Mouse (Mus musculus) bone marrow, adult 2 months (tissue): Measurements from ENCODE around the gene Pspn.

Experiments used
- CTCF ChIP-seq: fragments of 200-500 bp; IDR thresholded peaks from 2 replicates; pipeline ENCODE4 v1.5.1; 2011; ENCODE audit warnings: low read length, control low read depth; ENCODE audit not compliant: control insufficient read depth, insufficient read depth
- POLR2A ChIP-seq: fragments of 200-500 bp; IDR thresholded peaks from 2 replicates; pipeline ENCODE4 v1.6.1; 2011; ENCODE audit warnings: low read depth, mild to moderate bottlenecking, control low read depth, low read length, borderline replicate concordance; ENCODE audit not compliant: control insufficient read depth

DNA sequence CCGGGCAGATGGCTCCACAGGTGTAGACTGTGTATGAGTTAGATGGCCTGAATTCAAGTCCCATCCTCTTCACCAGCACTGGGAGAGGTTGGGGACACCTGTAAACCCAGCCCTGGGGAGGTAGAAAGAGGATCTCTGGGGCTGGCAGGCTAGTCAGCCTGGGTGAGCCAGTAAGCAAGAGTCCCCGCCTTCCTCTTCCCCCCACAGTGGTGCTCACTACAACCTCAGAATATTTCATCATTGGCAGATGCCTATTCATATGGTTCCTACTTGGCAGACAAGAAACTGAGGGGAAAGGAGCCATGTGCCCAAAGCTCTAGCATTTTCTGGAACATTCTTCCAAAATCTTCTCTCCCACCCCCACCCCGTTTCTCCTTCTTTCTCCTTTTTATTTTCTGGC lies 49.0 kb upstream of the Pspn start:
- TF ChIP-seq POLR2A (no peak), CTCF (no peak)
